Mouse (Mus musculus): Measurements from ENCODE around the gene Sipa1l1.

GRCm38 (mm10) chr12:82474409-82474808, 305.3 kb downstream of the Sipa1l1 start:
- TF ChIP-seq CTCF (IDR thresholded peaks at IDR 0.05; ENCODE audit: borderline replicate concordance, insufficient read depth, low read length) (no peak), POLR2A (IDR thresholded peaks at IDR 0.05; ENCODE audit: low read depth, low read length) (no peak)

All from embryonic fibroblast, embryonic 13.5 days (primary cell).